In genomic region chr4:120461741-120462140, GRCm38 (mm10) we compare ENCODE assay signal across 30 mouse cellular contexts.
"Had no signal": no experiment of that assay in that cellular context is flagged by ENCODE, and none has a peak within 500 bp of the region (broad histone marks: within the 10 kb centered on the region; RNA-seq: fewer than 3 reads in every experiment).

No protein-coding gene starts in this region.

- H3K4me3 ChIP-seq: limb, embryonic 10.5 days; limb, embryonic 12.5 days; limb, embryonic 13.5 days; limb, embryonic 15.5 days; liver, embryonic 12.5 days; liver, embryonic 13.5 days; liver, embryonic 15.5 days; lung, embryonic 15.5 days; megakaryocyte, embryonic 14.5 days; midbrain, embryonic 10.5 days; midbrain, embryonic 12.5 days; midbrain, embryonic 13.5 days; midbrain, embryonic 15.5 days; myocyte; neural tube, embryonic 12.5 days; neural tube, embryonic 13.5 days had no signal

- ATAC-seq: liver, embryonic 12.5 days; liver, postnatal 0 days; lung, postnatal 0 days; midbrain, embryonic 13.5 days; midbrain, embryonic 15.5 days; midbrain, embryonic 16.5 days had no signal

- H3K27me3 ChIP-seq: limb, embryonic 12.5 days; limb, embryonic 13.5 days; limb, embryonic 15.5 days; liver, embryonic 12.5 days; liver, embryonic 13.5 days; liver, embryonic 15.5 days; lung, embryonic 15.5 days; megakaryocyte, embryonic 14.5 days; midbrain, embryonic 12.5 days; midbrain, embryonic 13.5 days; midbrain, embryonic 15.5 days; neural tube, embryonic 12.5 days; neural tube, embryonic 13.5 days had no signal

- H3K36me3 ChIP-seq: liver, embryonic 13.5 days; liver, embryonic 15.5 days; midbrain, embryonic 12.5 days had no signal

- H3K27ac ChIP-seq: limb, embryonic 10.5 days; limb, embryonic 12.5 days; limb, embryonic 13.5 days; limb, embryonic 15.5 days; liver, embryonic 12.5 days; liver, embryonic 13.5 days; liver, embryonic 14.5 days; liver, embryonic 15.5 days; lung, embryonic 15.5 days; macrophage; midbrain, embryonic 10.5 days; midbrain, embryonic 12.5 days; midbrain, embryonic 13.5 days; midbrain, embryonic 15.5 days; neural tube, embryonic 12.5 days; neural tube, embryonic 13.5 days had no signal

- H3K9ac ChIP-seq: limb, embryonic 12.5 days; limb, embryonic 13.5 days; limb, embryonic 15.5 days; liver, embryonic 12.5 days; liver, embryonic 13.5 days; liver, embryonic 14.5 days; liver, embryonic 15.5 days; liver, postnatal 0 days; lung, embryonic 14.5 days; lung, embryonic 15.5 days; midbrain, embryonic 12.5 days; midbrain, embryonic 13.5 days; midbrain, embryonic 15.5 days; neural tube, embryonic 12.5 days; neural tube, embryonic 13.5 days had no signal

- DNase-seq: left cerebral cortex, postnatal 4 days; liver; liver, embryonic 13.5 days; liver, postnatal 0 days; lung, adult 18-20 months; lung, adult 2 months; lung, embryonic 14.5 days; lung, postnatal 10 days; lung, postnatal 36 days; lung, postnatal 4 days; midbrain, embryonic 14.5 days had no signal

- H3K4me1 ChIP-seq: limb, embryonic 10.5 days; limb, embryonic 12.5 days; limb, embryonic 13.5 days; limb, embryonic 15.5 days; liver, embryonic 12.5 days; liver, embryonic 13.5 days; liver, embryonic 15.5 days; lung, embryonic 15.5 days; megakaryocyte, embryonic 14.5 days; midbrain, embryonic 10.5 days; midbrain, embryonic 12.5 days; midbrain, embryonic 13.5 days; midbrain, embryonic 15.5 days; neural tube, embryonic 12.5 days; neural tube, embryonic 13.5 days had no signal
